Mouse (Mus musculus) lung, embryonic 16.5 days (tissue): ENCODE measurements around the gene Cdca7l. TPM values are rescaled to one million over a fixed set of nuclear protein-coding genes. Genes with fewer than 3 reads are reported as not detected.

Experiments used
- ATAC-seq: fragments of 200-750 bp; cut with Nextera tagmentation; 2 replicates; pipeline ENCODE4 v1.8.0; 2017; ENCODE audit warnings: low read depth, mild to moderate bottlenecking, moderate library complexity
- H3K27ac ChIP-seq: fragments of 300-500 bp; sonication (generic); 2 replicates; pipeline ENCODE4 v1.5.1; 2014; ENCODE audit warnings: mild to moderate bottlenecking, control low read depth, low read length
- H3K27me3 ChIP-seq: fragments of 300-500 bp; sonication (generic); 2 replicates; pipeline ENCODE4 v1.6.1; 2014; ENCODE audit warnings: low read depth, low read length, mixed read lengths; ENCODE audit not compliant: control insufficient read depth, insufficient read depth
- H3K36me3 ChIP-seq: fragments of 300-500 bp; sonication (generic); 2 replicates; pipeline ENCODE4 v1.6.1; 2014; ENCODE audit warnings: low read length; ENCODE audit not compliant: control insufficient read depth, insufficient read depth
- H3K4me1 ChIP-seq: fragments of 300-500 bp; sonication (generic); replicated peaks from 2 replicates; pipeline ENCODE4 v1.6.1; 2014; ENCODE audit warnings: low read length, mixed read lengths; ENCODE audit not compliant: control insufficient read depth, insufficient read depth
- H3K4me2 ChIP-seq: fragments of 300-500 bp; sonication (generic); 2 replicates; pipeline ENCODE4 v1.6.1; 2014; ENCODE audit warnings: low read depth, low read length, control low read depth
- H3K4me3 ChIP-seq: fragments of 300-500 bp; sonication (generic); 2 replicates; pipeline ENCODE4 v1.5.1; 2014; ENCODE audit warnings: mild to moderate bottlenecking, low read length, control low read depth
- H3K9ac ChIP-seq: fragments of 300-500 bp; sonication (generic); 2 replicates; pipeline ENCODE4 v1.6.1; 2014; ENCODE audit warnings: low read length, control low read depth
- H3K9me3 ChIP-seq: fragments of 300-500 bp; sonication (generic); 2 replicates; pipeline ENCODE4 v1.6.1; 2016; ENCODE audit warnings: low read length; ENCODE audit not compliant: control insufficient read depth
- WGBS: fragments of 180-500 bp; shearing (Covaris S2); extraction: QIAGEN DNeasy Blood & Tissue Kit; methylation state at CpG from one replicate; pipeline ENCODE4 v1.1.7; 2014; 5-methylcytosine and 5-hydroxymethylcytosine counted together
- polyA plus RNA-seq: library from polyadenylated mRNA; unstranded; fragments of >200 nt; fragmentation: Nextera tagmentation; extraction: Ambion mirVana; gene quantifications from 2 replicates; pipeline ENCODE4 v1.2.1, GENCODE M21; 2015

Cdca7l gene
- polyA plus RNA-seq, 1 experiment from 2014 or later = 54.6 TPM

DNA sequence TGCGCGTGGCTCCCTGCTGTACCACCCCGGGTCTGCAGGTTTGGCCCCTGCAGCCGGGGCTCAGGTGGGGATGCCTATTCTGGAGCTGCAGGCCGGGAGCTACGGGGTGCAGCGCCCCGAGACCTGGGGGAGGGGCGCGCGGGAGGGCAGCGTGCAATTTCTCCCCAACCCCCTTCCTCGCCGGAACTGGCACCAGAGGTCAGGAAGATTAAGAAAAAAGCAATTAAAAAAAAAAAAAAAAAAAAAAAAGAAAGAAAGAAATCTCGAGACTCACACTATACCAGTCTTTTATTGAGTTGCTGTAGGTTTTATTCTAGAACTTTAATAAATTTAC, 40.0 kb downstream of the Cdca7l start:
- no peak for ATAC-seq
- WGBS = under 1% methylated on average over 15 of the region's 15 CpGs
- H3K9me3 ChIP-seq = no peaks in the 10 kb centered on the region
- peak overlapping the region; percentile 92 for H3K4me2 ChIP-seq
- H3K36me3 ChIP-seq = no peaks in the 10 kb centered on the region
- H3K4me3 ChIP-seq = peak overlapping the region; percentile 66
- peak overlapping the region; percentile 84 for H3K9ac ChIP-seq
- H3K27me3 ChIP-seq = no peaks in the 10 kb centered on the region
- peak overlapping the region; percentile 64 for H3K27ac ChIP-seq
- H3K4me1 ChIP-seq = peaks cover 4% of the 10 kb centered on the region

- Histone ChIP-seq H3K27ac (no peak overlapping the region), H3K4me3 (peak overlapping the region; percentile 66), H3K9me3 (no peaks in the 10 kb centered on the region), H3K4me1 (peaks cover 4% of the 10 kb centered on the region), H3K36me3 (no peaks in the 10 kb centered on the region), H3K4me2 (peak overlapping the region; percentile 92), H3K9ac (peak overlapping the region; percentile 41), H3K27me3 (no peaks in the 10 kb centered on the region)
- 20% methylated on average over 2 of the region's 2 CpGs for WGBS
- ATAC-seq = no peak
These were observed 40.8 kb downstream of the Cdca7l start for GRCm38 (mm10) chr12:117844917-117845316.

DNA sequence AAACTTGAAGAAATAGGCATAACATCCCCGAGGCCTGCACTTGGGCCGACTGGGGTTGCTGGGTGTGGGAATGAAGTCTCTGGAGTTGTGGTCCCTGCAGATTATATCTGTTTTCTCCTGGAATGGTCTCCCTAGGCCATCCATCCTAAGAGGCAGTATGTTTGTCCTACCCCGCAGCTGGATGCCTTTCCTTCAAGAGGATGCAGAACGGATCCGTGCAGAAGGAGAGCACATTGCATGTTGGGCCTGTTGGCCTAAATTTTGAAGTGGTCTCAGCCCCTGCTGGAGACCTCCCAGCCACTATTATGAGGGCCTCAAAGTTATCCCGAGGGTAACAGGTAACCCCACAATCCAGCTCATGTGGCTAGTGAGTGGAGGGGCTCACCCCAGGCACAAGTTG, 44.5 kb downstream of the Cdca7l start:
- Histone ChIP-seq H3K27me3 (no peaks in the 10 kb centered on the region), H3K9me3 (no peaks in the 10 kb centered on the region), H3K9ac (no peak overlapping the region), H3K4me2 (no peak overlapping the region), H3K4me1 (peaks cover 4% of the 10 kb centered on the region), H3K4me3 (no peak overlapping the region), H3K27ac (no peak overlapping the region), H3K36me3 (no peaks in the 10 kb centered on the region)
- ATAC-seq = no peak
- 91% methylated on average over 6 of the region's 6 CpGs for WGBS

DNA sequence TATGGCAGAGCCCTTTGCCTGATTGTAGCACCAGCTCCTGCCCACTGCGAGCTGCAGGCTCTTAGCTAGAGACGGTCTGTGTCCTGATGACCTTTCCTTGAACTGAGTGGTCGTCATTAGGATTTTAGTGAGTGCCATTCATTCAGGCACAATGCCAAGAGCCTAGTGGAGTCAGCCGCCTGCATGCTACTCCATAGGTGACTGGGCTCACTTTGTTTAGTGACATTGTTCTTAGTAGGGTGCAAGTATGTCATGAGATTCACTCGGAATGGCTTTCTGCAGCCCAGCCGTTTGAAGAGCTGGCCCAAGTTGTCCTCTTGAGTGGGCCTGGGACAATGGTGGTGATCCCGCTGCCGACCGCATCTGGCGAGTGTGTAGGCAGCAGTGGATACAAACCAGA, 46.4 kb downstream of the Cdca7l start:
- no peaks in the 10 kb centered on the region for H3K36me3 ChIP-seq
- no peak overlapping the region for H3K4me2 ChIP-seq
- H3K9ac ChIP-seq = no peak overlapping the region
- 49% methylated on average over 10 of the region's 10 CpGs for WGBS
- no peak for ATAC-seq
- H3K27ac ChIP-seq = no peak overlapping the region
- H3K4me1 ChIP-seq = no peaks in the 10 kb centered on the region; the same call in 1 of the 2 replicates
- H3K27me3 ChIP-seq = no peaks in the 10 kb centered on the region
- no peak overlapping the region for H3K4me3 ChIP-seq
- H3K9me3 ChIP-seq = no peaks in the 10 kb centered on the region

GRCm38 (mm10) chr12:117853316-117853715, 49.2 kb downstream of the Cdca7l start:
- Histone ChIP-seq H3K27ac (no peak overlapping the region), H3K4me2 (no peak overlapping the region), H3K4me3 (no peak overlapping the region), H3K36me3 (no peaks in the 10 kb centered on the region), H3K9me3 (no peaks in the 10 kb centered on the region), H3K4me1 (no peaks in the 10 kb centered on the region; the same call in 1 of the 2 replicates), H3K27me3 (no peaks in the 10 kb centered on the region), H3K9ac (no peak overlapping the region)
- WGBS = 24% methylated on average over 6 of the region's 6 CpGs
- peak; percentile 45; the same call in 1 of the 2 replicates for ATAC-seq

GRCm38 (mm10) chr12:117857023-117857422, 52.9 kb downstream of the Cdca7l start:
- no peak overlapping the region for H3K9ac ChIP-seq
- H3K27ac ChIP-seq = no peak overlapping the region
- H3K4me2 ChIP-seq = no peak overlapping the region
- no peak for ATAC-seq
- H3K9me3 ChIP-seq = no peaks in the 10 kb centered on the region
- no peaks in the 10 kb centered on the region for H3K4me1 ChIP-seq
- WGBS = 52% methylated on average over 9 of the region's 9 CpGs
- no peak overlapping the region for H3K4me3 ChIP-seq
- no peaks in the 10 kb centered on the region for H3K27me3 ChIP-seq
- H3K36me3 ChIP-seq = no peaks in the 10 kb centered on the region

DNA sequence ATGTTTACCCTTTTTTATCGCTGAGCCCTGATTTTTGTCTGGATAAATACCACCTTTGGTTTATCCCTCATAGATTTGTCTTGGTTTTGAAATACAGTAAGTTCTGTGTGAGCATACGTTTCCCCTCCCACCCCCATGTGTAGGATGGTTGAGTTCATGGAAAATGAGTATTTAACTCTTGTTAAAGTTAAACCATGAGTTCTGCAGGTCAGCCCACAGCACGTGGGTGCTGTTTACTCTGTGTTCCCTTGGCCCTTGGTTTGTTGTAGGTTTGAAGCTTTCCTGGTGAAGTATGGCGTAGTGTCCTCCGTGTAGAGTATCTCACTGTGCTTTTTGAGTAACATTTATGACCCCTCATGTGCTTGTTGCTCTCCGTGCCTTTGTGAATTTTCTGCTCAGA, 53.8 kb downstream of the Cdca7l start:
- no peak for ATAC-seq
- no peaks in the 10 kb centered on the region for H3K27me3 ChIP-seq
- no peaks in the 10 kb centered on the region for H3K36me3 ChIP-seq
- H3K9me3 ChIP-seq = no peaks in the 10 kb centered on the region
- WGBS = 80% methylated on average over 6 of the region's 6 CpGs
- no peak overlapping the region for H3K27ac ChIP-seq
- no peak overlapping the region for H3K4me2 ChIP-seq
- no peak overlapping the region for H3K4me3 ChIP-seq
- H3K4me1 ChIP-seq = no peaks in the 10 kb centered on the region
- no peak overlapping the region for H3K9ac ChIP-seq

DNA sequence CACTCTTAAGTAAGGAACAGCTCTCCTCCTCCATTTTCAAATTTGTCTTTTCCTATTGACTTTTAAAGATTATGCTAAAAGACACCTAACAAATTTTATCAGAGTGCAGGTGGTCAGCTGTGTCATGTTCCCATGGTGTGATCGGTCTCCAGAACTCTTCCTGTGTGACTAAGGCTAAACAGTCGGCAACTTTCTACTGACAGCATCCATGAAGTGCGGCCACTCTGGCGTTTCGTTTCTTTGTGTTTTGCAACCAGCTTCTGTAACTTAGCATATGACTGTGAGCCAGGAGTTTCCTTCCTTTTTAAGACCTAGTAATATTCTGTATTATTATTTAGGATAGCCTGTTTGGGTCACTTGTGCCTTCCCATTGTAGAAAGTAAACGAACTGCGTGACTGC, 56.8 kb downstream of the Cdca7l start:
- Histone ChIP-seq H3K36me3 (no peaks in the 10 kb centered on the region; the same call in 1 of the 2 replicates), H3K4me3 (no peak overlapping the region), H3K27ac (no peak overlapping the region), H3K4me2 (no peak overlapping the region), H3K27me3 (no peaks in the 10 kb centered on the region), H3K9ac (no peak overlapping the region), H3K4me1 (no peaks in the 10 kb centered on the region), H3K9me3 (no peaks in the 10 kb centered on the region)
- 62% methylated on average over 7 of the region's 7 CpGs for WGBS
- no peak for ATAC-seq

DNA sequence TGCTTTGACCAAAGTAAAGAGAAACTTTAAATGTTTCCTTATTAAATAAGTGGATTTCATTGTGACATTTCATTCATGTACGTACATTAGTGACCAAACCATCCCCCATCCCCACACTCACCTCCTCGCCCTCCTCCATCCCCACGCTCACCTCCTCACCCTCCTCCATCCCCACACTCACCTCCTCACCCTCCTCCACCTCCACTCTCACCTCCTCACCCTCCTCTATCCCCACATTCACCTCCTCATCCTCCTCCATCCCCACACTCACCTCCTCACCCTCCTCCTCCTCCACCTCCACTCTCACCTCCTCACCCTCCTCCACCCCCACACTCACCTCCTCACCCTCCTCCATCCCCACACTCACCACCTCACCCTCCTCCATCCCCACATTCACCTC, 57.2 kb downstream of the Cdca7l start:
- no peak for ATAC-seq
- 61% methylated on average over 3 of the region's 3 CpGs for WGBS

GRCm38 (mm10) chr12:117862655-117863054, 58.6 kb downstream of the Cdca7l start:
- no peaks in the 10 kb centered on the region; the same call in 1 of the 2 replicates for H3K36me3 ChIP-seq
- WGBS = 72% methylated on average over 5 of the region's 5 CpGs
- H3K9ac ChIP-seq = no peak overlapping the region
- no peak for ATAC-seq
- no peaks in the 10 kb centered on the region for H3K4me1 ChIP-seq
- no peaks in the 10 kb centered on the region for H3K9me3 ChIP-seq
- H3K4me2 ChIP-seq = no peak overlapping the region
- H3K4me3 ChIP-seq = no peak overlapping the region
- no peaks in the 10 kb centered on the region for H3K27me3 ChIP-seq
- no peak overlapping the region for H3K27ac ChIP-seq

More for the DNA sequence above, 57.2 kb downstream of the Cdca7l start:
- H3K4me1 ChIP-seq = no peaks in the 10 kb centered on the region
- H3K4me2 ChIP-seq = no peak overlapping the region
- H3K9me3 ChIP-seq = no peaks in the 10 kb centered on the region
- H3K27me3 ChIP-seq = no peaks in the 10 kb centered on the region
- no peaks in the 10 kb centered on the region; the same call in 1 of the 2 replicates for H3K36me3 ChIP-seq
- H3K9ac ChIP-seq = no peak overlapping the region
- H3K27ac ChIP-seq = no peak overlapping the region
- no peak overlapping the region for H3K4me3 ChIP-seq
